Mouse (Mus musculus) forebrain, embryonic 14.5 days (tissue): Measurements from ENCODE around the gene Ppp1r1b. TPM values are rescaled to one million over a fixed set of nuclear protein-coding genes. Genes with fewer than 3 reads are reported as not detected.

Source experiments
- ATAC-seq: fragments of 200-750 bp; cut with Nextera tagmentation; 2 replicates; pipeline ENCODE4 v1.8.0; 2017; ENCODE audit warnings: mild to moderate bottlenecking, moderate library complexity
- DNase-seq: peaks from one replicate; pipeline ENCODE4 v3.0.0-alpha.2; 2015; ENCODE audit warnings: low spot score
- H3K27ac ChIP-seq: fragments of 300-500 bp; sonication (generic); 2 replicates; pipeline ENCODE4 v1.5.1; 2014; ENCODE audit warnings: low read depth, mild to moderate bottlenecking, control low read depth, low read length, moderate library complexity
- H3K27me3 ChIP-seq: fragments of 300-500 bp; sonication (generic); replicated peaks from 2 replicates; pipeline ENCODE4 v1.6.1; 2014; ENCODE audit warnings: low read length, control low read depth, mixed read lengths; ENCODE audit not compliant: control insufficient read depth, insufficient read depth
- H3K36me3 ChIP-seq: fragments of 300-500 bp; sonication (generic); 2 replicates; pipeline ENCODE4 v1.6.1; 2014; ENCODE audit warnings: low read length, control low read depth; ENCODE audit not compliant: control insufficient read depth, insufficient read depth
- H3K4me1 ChIP-seq: fragments of 300-500 bp; sonication (generic); 2 replicates; pipeline ENCODE4 v1.6.1; 2014; ENCODE audit warnings: antibody characterized with exemption, low read length, control low read depth; ENCODE audit not compliant: control insufficient read depth, insufficient read depth
- H3K4me2 ChIP-seq: fragments of 300-500 bp; sonication (generic); 2 replicates; pipeline ENCODE4 v1.6.1; 2014; ENCODE audit warnings: mild to moderate bottlenecking, control low read depth, low read length
- H3K4me3 ChIP-seq: fragments of 300-500 bp; sonication (generic); 2 replicates; pipeline ENCODE4 v1.5.1; 2014; ENCODE audit warnings: low read depth, low read length, control low read depth
- H3K9ac ChIP-seq: fragments of 300-500 bp; sonication (generic); 2 replicates; pipeline ENCODE4 v1.6.1; 2014; ENCODE audit warnings: mild to moderate bottlenecking, low read length, control low read depth, moderate library complexity
- H3K9me3 ChIP-seq: fragments of 300-500 bp; sonication (generic); replicated peaks from 2 replicates; pipeline ENCODE4 v1.6.1; 2016; ENCODE audit warnings: low read length, control low read depth, mixed read lengths; ENCODE audit not compliant: control insufficient read depth
- WGBS: fragments of 180-500 bp; shearing (Covaris S2); extraction: QIAGEN DNeasy Blood & Tissue Kit; methylation state at CpG from one replicate; pipeline ENCODE4 v1.1.7; 2014; 5-methylcytosine and 5-hydroxymethylcytosine counted together
- polyA plus RNA-seq: library from polyadenylated mRNA; unstranded; fragments of >200 nt; fragmentation: Nextera tagmentation; extraction: Ambion mirVana; gene quantifications from 2 replicates; pipeline ENCODE4 v1.2.1, GENCODE M21; 2014

The Ppp1r1b gene
- polyA plus RNA-seq, 1 experiment from 2014 or later = 33.1 TPM

- Histone ChIP-seq H3K36me3 (0 out of 2 replicates have a peak, but pooled peaks cover 2% of the 10 kb centered on the region), H3K4me3 (peak overlapping the region; percentile 19), H3K4me2 (peak overlapping the region; percentile 53), H3K4me1 (peaks cover 32% of the 10 kb centered on the region), H3K27me3 (peaks cover 86% of the 10 kb centered on the region), H3K27ac (peak overlapping the region; percentile 95), H3K9ac (peak overlapping the region; percentile 66), H3K9me3 (no peaks in the 10 kb centered on the region)
- DNase-seq (peak; percentile 70), ATAC-seq (peak; percentile 49; the same call in 1 of the 2 replicates)
- WGBS = 6% methylated on average over 12 of the region's 12 CpGs
These were observed 27.8 kb upstream of the Ppp1r1b start for GRCm38 (mm10) chr11:98320381-98320780.

GRCm38 (mm10) chr11:98320806-98321676 is 27.2 kb upstream of the Ppp1r1b start:
- Histone ChIP-seq H3K4me1 (peaks cover 32% of the 10 kb centered on the region), H3K27me3 (peaks cover 87% of the 10 kb centered on the region), H3K4me2 (peak overlapping the region; percentile 53), H3K9me3 (no peaks in the 10 kb centered on the region), H3K27ac (peak overlapping the region; percentile 95), H3K9ac (peak overlapping the region; percentile 66), H3K4me3 (peak overlapping the region; percentile 19), H3K36me3 (0 out of 2 replicates have a peak, but pooled peaks cover 6% of the 10 kb centered on the region)
- WGBS = under 1% methylated on average over 30 of the region's 30 CpGs
- ATAC-seq (peak; percentile 47), DNase-seq (peak; percentile 83)

GRCm38 (mm10) chr11:98321677-98322003 is 26.6 kb upstream of the Ppp1r1b start:
- H3K9me3 ChIP-seq = no peaks in the 10 kb centered on the region
- H3K4me1 ChIP-seq = peaks cover 32% of the 10 kb centered on the region
- peak overlapping the region; percentile 95 for H3K27ac ChIP-seq
- WGBS = 5% methylated on average over 5 of the region's 5 CpGs
- 0 out of 2 replicates have a peak, but pooled peaks cover 6% of the 10 kb centered on the region for H3K36me3 ChIP-seq
- DNase-seq (no peak), ATAC-seq (no peak)
- H3K9ac ChIP-seq = no peak overlapping the region
- H3K27me3 ChIP-seq = peaks cover 86% of the 10 kb centered on the region
- H3K4me3 ChIP-seq = peak overlapping the region; percentile 19; the same call in 1 of the 2 replicates
- peak overlapping the region; percentile 53 for H3K4me2 ChIP-seq

GRCm38 (mm10) chr11:98322159-98322558 is 26.0 kb upstream of the Ppp1r1b start:
- Histone ChIP-seq H3K27ac (peak overlapping the region; percentile 95; the same call in 1 of the 2 replicates), H3K4me1 (peaks cover 32% of the 10 kb centered on the region)

GRCm38 (mm10) chr11:98323136-98323866 is 24.9 kb upstream of the Ppp1r1b start:
- H3K4me3 ChIP-seq = no peak overlapping the region
- ATAC-seq (no peak), DNase-seq (peak; percentile 49)
- peaks cover 27% of the 10 kb centered on the region for H3K4me1 ChIP-seq
- H3K27ac ChIP-seq = peak overlapping the region; percentile 98
- WGBS = 1% methylated on average over 10 of the region's 10 CpGs
- H3K4me2 ChIP-seq = peak overlapping the region; percentile 51
- peak overlapping the region; percentile 90 for H3K9ac ChIP-seq
- no peaks in the 10 kb centered on the region for H3K9me3 ChIP-seq
- 0 out of 2 replicates have a peak, but pooled peaks cover 16% of the 10 kb centered on the region for H3K36me3 ChIP-seq
- H3K27me3 ChIP-seq = peaks cover 87% of the 10 kb centered on the region

More at GRCm38 (mm10) chr11:98322159-98322558, 26.0 kb upstream of the Ppp1r1b start:
- ATAC-seq (no peak), DNase-seq (no peak)
- H3K4me3 ChIP-seq = no peak overlapping the region
- H3K36me3 ChIP-seq = 0 out of 2 replicates have a peak, but pooled peaks cover 11% of the 10 kb centered on the region
- whole genome bisulfite sequencing = 0% methylated on average over 1 of the region's 1 CpGs
- no peak overlapping the region for H3K9ac ChIP-seq
- peaks cover 86% of the 10 kb centered on the region for H3K27me3 ChIP-seq
- H3K4me2 ChIP-seq = no peak overlapping the region
- H3K9me3 ChIP-seq = no peaks in the 10 kb centered on the region

- Histone ChIP-seq H3K4me1 (peaks cover 21% of the 10 kb centered on the region), H3K4me3 (0 out of 2 replicates have a peak overlapping the region, but pooled peaks have one; percentile 53), H3K27ac (peak overlapping the region; percentile 98), H3K4me2 (peak overlapping the region; percentile 51), H3K9me3 (no peaks in the 10 kb centered on the region), H3K9ac (peak overlapping the region; percentile 90), H3K36me3 (0 out of 2 replicates have a peak, but pooled peaks cover 16% of the 10 kb centered on the region), H3K27me3 (peaks cover 85% of the 10 kb centered on the region)
- 1% methylated on average over 9 of the region's 9 CpGs for WGBS
- DNase-seq = peak; percentile 49
- no peak for ATAC-seq
These were observed 24.3 kb upstream of the Ppp1r1b start for GRCm38 (mm10) chr11:98323933-98324332.

- H3K9ac ChIP-seq = peak overlapping the region; percentile 90
- peaks cover 83% of the 10 kb centered on the region for H3K27me3 ChIP-seq
- H3K4me1 ChIP-seq = peaks cover 12% of the 10 kb centered on the region; the same call in 1 of the 2 replicates
- peak overlapping the region; percentile 53 for H3K4me3 ChIP-seq
- peak overlapping the region; percentile 98 for H3K27ac ChIP-seq
- H3K36me3 ChIP-seq = 0 out of 2 replicates have a peak, but pooled peaks cover 16% of the 10 kb centered on the region
- no peaks in the 10 kb centered on the region for H3K9me3 ChIP-seq
- WGBS = 3% methylated on average over 14 of the region's 14 CpGs
- ATAC-seq (no peak), DNase-seq (no peak)
- H3K4me2 ChIP-seq = peak overlapping the region; percentile 51
These were observed 22.9 kb upstream of the Ppp1r1b start for GRCm38 (mm10) chr11:98325191-98325820.

GRCm38 (mm10) chr11:98325821-98326218 is 22.4 kb upstream of the Ppp1r1b start:
- H3K4me3 ChIP-seq = peak overlapping the region; percentile 53
- no peak for ATAC-seq
- 0 out of 2 replicates have a peak, but pooled peaks cover 16% of the 10 kb centered on the region for H3K36me3 ChIP-seq
- H3K4me1 ChIP-seq = peaks cover 10% of the 10 kb centered on the region; the same call in 1 of the 2 replicates
- H3K27ac ChIP-seq = peak overlapping the region; percentile 98
- peaks cover 86% of the 10 kb centered on the region for H3K27me3 ChIP-seq
- peak overlapping the region; percentile 51 for H3K4me2 ChIP-seq
- DNase-seq = peak; percentile 41
- under 1% methylated on average over 22 of the region's 22 CpGs for WGBS
- peak overlapping the region; percentile 90 for H3K9ac ChIP-seq
- no peaks in the 10 kb centered on the region for H3K9me3 ChIP-seq
